Mouse (Mus musculus) heart, postnatal 25 days (tissue): Measurements from ENCODE around the gene Ifng. TPM values are rescaled to one million over a fixed set of nuclear protein-coding genes. Genes with fewer than 3 reads are reported as not detected.
"Not testable (repeated sequence)": the region's sequence is repeated elsewhere in the genome, so short reads cannot be mapped to it uniquely, and the experiment has no call there.

Experiments used
- DNase-seq: peaks from one replicate; pipeline ENCODE4 v3.0.0; 2022; ENCODE audit warnings: low spot score
- intact Hi-C: fragments of 180-260 bp; cut with DNase I; formaldehyde crosslinking; loops from one replicate; pipeline ENCODE4 v1.15.1; 2025
- total RNA-seq, 2 experiments: library from RNA; stranded (reverse); gene quantifications; 2 replicates each; pipeline ENCODE4 v1.2.3; 2021

The Ifng gene
- not detected for total RNA-seq

DNA sequence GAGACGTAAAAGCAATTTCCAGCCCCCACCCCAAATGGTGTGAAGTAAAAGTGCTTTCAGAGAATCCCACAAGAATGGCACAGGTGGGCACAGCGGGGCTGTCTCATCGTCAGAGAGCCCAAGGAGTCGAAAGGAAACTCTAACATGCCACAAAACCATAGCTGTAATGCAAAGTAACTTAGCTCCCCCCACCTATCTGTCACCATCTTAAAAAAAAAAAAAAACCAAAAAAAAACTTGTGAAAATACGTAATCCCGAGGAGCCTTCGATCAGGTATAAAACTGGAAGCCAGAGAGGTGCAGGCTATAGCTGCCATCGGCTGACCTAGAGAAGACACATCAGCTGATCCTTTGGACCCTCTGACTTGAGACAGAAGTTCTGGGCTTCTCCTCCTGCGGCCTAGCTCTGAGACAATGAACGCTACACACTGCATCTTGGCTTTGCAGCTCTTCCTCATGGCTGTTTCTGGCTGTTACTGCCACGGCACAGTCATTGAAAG, at the start of gene Ifng:
Gene Ifng (plus strand): TSS at position 305 of the 499 bp plus-strand sequence.
- intact Hi-C loops = loop anchor here (5.0 to 10.0 kb wide), 2 partner anchors 94 to 637 kb away; no protein-coding TSS in a partner anchor
- DNase-seq = no peak

DNA sequence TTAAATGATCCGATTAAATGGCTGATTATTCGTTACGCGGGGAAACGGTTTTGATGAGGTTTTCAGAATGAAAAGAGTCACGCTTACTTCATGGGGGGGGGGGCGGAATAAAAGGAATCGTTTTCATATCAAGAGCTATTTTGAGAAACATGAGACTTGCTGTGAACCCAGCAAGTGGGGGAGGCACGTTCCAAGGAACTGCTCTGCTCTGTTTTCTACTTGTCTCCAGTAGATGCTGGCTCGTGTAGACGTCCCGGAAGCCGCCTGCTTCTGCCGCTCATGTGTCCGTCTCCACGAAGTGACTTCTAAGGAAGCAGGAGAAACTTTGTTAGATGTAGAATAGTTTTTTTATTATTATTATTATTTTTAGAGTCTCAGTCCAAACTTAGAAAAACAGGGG, 40.9 kb upstream of the Ifng start:
- DNase-seq = no peak
- intact Hi-C loops = no loop called here

DNA sequence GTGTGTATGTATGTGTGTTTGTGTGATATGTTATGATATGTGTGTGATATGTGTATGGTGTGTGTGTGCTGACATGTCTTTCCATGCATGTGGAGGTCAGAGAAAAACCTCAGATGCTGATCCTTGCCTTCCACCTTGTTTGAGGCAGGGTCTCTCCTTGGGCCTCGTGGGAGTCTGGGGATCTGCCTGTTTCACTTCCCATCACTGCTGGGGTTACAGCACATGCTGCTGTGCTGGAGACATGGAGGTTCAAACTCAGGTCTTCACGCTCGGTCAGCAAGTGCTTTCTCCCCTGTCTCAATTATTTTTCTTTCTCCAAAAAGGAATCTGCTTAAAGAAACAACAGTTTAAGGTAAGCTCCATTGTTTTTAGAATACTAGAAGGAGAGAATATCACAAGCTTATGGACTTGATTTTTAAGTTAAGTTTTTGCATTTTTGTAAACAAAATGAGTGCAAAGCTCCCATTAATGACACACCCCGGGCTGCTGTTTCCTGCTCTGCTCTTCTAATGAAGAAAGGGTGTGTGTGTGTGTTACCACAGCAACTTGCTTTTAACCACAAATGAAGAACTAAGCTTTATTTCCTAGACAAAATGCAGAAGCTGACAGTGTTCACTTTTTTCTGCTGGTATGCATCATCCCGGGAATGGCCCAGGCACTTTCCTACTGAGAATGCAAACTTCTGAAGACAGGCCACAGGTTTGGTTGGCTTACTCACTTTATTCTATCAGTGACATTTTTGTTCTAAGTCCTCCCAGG, 34.2 kb upstream of the Ifng start:
- no peak for DNase-seq

DNA sequence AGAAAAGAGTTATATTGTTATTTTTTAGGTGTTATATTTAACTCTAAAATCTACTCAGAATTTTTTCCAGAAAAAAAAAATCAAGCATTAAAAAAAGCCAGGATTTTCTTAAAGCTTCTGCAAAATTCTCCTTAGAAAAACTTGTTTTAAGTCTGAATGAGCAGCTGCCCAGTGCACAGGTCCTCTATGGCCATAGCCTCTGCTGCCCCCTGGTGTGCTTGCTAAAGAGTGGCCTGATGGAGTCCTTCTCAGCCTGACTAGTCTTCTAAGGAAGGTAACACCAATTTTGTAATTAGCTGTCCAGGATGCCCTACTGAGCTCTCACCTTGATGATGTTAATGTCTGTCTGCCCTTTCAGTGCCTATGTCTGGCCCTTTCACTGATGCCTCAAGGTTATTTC, 29.5 kb upstream of the Ifng start:
- intact Hi-C loops = no loop called here
- no peak for DNase-seq

More for the DNA sequence above, 34.2 kb upstream of the Ifng start:
- intact Hi-C loops = no loop called here

DNA sequence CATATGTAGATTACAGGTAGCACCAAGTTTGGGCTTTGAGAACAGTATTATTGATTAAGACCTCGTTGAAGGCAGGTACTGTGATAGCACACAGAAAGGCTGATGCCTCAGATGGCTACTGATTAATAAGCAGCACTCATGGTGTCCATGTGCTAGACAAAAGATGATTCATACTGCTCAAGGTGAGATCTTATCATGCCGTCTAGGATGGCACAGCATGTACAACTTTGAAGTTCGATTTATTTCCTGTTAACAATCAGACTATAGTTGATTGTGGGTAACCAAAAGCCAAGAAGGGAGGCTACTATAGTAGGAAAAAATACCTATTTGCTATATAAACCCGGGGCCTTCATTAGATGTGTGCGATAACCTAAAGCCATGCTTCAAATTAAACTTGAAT, 28.1 kb upstream of the Ifng start:
- no peak for DNase-seq
- intact Hi-C loops = no loop called here

DNA sequence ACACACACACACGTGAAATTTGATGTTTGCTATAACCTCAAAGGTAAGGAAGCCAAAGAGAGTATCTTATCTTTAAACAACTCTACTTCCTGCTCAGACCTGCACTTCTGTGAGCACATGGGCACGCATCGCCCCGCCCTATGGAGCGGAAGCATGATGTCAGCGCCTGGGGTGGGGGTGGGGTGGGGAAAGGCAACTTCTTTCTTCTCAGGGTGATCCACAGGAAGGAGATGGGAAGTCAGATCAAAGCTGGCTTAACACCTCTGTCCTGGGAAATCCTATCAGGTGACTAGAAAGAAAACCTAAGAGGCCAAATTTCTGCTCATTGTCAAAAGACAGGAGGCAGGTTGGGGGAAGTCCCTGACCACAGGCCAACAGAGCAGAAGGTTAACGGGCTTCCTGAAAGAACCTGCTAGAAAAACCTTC, 21.8 kb upstream of the Ifng start:
- intact Hi-C loops = no loop called here
- DNase-seq = no peak

DNA sequence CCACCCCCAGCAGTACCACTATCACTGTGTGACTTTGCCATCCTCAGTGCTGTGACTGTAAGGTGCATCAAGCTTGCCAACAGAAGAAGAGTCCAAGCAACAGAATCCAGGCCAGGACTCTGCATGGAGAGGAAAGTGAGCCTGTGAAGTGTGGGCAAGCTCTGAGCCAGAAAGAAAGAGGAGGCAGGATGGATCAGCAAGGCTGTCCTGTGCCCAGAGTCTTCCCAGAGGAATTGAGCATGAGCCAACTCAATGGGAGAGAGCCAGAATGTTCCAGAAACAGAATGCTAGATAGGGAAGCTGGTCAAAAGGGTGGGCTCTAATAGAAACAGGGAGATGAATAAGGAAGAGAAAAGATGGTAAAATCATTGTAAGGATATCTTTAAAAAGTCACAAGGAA, 19.9 kb upstream of the Ifng start:
- no peak for DNase-seq
- intact Hi-C loops = no loop called here

DNA sequence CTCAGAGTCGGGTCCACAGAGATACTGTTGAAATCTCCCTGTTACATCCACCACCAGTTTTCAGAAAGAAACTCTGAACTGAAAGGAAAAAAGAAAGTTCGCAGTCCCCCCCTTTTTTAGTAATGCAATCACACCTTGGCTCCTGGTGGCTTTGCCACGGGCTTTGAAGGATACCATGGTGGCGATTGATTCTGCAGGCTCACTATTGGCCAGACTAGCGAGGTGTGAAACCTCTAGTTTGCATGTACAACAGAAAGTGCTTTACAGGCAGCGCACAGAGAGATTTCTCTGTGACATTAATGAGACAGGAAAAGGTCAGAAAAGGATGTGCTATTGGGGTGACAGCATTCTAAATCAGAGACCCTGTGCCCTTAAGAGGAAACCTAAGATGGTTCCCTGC, 5.3 kb upstream of the Ifng start:
- intact Hi-C loops = no loop called here
- DNase-seq = no peak

DNA sequence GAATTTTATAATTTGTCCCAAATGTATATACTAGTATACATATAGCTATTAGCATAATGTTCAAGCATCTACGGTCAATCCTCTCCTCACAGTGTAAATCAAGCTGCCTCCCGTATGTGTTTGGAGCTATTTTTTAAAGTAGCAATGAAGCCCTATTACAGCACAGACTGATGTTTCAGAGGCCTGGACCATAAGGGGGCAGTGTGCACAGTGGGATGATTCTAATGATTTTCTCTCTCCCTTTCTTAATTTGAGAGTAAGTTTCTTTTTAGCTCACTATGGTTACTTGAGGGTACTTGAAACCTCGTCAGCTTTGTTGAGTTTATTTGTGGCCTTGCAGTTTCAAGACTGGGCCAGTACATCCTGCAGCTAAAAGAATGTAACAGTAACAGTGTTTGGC, 1.1 kb downstream of the Ifng start:
- intact Hi-C loops = loop anchor here (5.0 to 10.0 kb wide), 2 partner anchors 93 to 635 kb away; no protein-coding TSS in a partner anchor
- no peak for DNase-seq

DNA sequence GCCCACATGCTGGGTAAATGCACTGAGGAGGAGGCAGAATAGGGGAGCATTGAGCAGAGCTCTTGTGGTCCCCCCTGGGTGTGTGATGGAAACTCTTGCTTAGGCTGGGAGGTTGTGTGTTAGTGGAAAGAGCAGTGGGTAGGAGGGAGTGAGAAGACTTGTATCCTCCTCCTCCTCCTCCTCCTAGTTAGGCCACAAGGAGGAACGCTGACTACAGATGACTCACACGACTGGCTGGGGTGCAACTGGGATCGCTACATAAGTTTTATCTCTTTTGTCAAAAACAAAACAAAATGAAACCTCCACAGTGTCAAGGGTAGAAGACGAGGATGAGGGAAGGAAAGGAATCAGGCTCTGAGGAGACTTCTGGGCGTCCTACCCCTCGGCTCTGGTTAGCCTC, 2.2 kb downstream of the Ifng start:
- intact Hi-C loops = loop anchor here (5.0 to 10.0 kb wide), 2 partner anchors 92 to 634 kb away; no protein-coding TSS in a partner anchor
- no peak for DNase-seq

DNA sequence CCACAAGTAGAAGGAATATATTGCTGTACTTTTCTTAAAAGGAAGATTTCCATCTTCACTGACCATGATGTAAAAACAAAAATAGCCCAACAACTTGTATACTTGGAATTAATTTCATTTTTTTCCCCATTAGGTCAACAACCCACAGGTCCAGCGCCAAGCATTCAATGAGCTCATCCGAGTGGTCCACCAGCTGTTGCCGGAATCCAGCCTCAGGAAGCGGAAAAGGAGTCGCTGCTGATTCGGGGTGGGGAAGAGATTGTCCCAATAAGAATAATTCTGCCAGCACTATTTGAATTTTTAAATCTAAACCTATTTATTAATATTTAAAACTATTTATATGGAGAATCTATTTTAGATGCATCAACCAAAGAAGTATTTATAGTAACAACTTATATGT, 4.2 kb downstream of the Ifng start:
- no peak for DNase-seq
- intact Hi-C loops = loop anchor here (10.0 kb wide), 1 partner anchor 90 kb away; no protein-coding TSS in a partner anchor

DNA sequence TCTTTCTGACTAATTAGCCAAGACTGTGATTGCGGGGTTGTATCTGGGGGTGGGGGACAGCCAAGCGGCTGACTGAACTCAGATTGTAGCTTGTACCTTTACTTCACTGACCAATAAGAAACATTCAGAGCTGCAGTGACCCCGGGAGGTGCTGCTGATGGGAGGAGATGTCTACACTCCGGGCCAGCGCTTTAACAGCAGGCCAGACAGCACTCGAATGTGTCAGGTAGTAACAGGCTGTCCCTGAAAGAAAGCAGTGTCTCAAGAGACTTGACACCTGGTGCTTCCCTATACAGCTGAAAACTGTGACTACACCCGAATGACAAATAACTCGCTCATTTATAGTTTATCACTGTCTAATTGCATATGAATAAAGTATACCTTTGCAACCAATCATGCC, 4.7 kb downstream of the Ifng start:
- no peak for DNase-seq
- intact Hi-C loops = loop anchor here (10.0 kb wide), 1 partner anchor 89 kb away; no protein-coding TSS in a partner anchor

DNA sequence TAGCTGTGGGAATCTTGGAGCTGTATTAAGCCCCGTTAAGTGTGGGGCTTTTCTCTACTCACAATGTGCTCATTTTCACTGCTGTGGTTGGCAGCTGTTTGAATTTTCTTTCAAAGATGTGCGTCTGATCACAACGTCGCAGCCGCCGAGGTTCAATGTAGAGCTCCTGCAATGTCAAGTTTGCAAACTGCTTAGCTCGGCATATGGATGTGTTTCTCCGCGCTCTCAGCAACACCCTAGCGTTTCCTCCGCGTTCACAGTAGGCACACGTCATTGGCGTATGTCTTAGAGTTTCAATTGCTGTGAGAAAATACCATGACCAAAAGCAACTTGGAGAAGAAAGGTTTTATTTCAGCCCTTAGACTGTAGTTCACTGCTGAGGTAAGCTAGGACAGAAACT, 5.1 kb downstream of the Ifng start:
- intact Hi-C loops = loop anchor here (10.0 kb wide), 1 partner anchor 89 kb away; no protein-coding TSS in a partner anchor
- DNase-seq = no peak

DNA sequence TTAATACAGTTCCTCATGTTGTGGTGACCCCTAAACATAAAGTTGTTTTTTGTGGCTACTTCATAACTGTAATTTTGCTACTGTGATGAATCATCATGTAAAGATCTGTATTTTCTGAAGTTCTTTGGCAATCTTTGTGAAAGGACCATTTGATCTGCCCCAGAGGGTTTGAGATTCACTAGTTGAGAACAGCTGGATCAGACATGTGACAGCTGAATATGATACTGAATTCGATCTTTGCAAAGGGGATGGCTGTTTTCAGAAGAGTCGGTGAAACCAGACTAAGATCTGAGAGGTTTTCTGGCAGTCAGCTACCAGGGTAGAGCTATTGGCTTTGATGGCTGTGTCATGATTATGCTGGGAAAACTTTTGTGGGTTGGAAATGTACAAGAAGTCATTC, 10.9 kb downstream of the Ifng start:
- no peak for DNase-seq
- intact Hi-C loops = no loop called here

DNA sequence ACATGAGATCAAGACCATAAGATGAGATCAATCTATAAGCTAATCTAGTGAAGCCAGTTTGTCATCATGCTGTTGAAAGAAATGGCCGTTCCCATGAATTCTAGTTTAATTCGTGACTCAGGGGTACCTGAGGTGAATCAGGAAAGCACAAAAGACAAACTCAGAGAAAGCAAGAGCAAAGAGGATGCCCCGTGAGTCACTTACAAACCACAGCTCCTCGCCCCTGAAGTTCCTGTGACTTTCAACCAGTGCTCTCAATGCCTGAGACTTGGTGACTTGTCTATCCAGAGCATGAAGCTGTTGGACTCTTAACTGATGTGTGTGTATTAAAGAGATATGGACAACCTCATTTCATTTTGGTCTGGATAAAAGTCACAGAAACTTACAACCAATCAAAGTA, 17.9 kb downstream of the Ifng start:
- intact Hi-C loops = no loop called here
- DNase-seq = no peak

DNA sequence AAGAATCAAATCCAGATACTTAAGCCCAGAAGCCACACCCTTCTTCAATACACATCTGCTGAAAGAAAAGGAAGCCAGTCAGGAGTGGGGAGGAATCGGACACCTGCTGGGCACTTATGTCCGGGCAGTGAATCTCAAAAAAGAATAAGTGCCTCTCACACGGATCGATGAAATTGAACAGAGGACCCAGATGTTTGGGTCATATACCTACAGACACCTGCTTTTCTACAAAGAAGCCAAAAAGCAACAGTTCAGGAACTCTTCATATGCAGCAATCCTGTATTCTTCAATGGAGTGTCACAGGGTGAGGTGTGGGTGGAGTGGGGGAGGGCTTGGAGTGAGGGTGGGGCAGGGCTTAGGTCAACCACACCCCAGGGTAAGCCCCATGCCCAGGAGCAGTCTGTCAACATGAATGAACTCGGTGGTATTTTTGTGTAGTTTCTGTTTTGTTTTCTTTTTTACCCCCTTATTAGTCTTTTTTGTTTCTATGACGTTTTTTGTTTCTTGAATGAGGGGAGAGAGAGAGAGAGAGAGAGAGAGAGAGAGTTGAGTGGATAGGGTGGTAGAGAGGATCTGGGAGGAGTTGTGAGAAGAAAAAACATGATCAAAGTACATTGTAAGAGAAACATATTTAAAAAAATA, 20.4 kb downstream of the Ifng start:
- intact Hi-C loops = no loop called here
- DNase-seq = no peak

DNA sequence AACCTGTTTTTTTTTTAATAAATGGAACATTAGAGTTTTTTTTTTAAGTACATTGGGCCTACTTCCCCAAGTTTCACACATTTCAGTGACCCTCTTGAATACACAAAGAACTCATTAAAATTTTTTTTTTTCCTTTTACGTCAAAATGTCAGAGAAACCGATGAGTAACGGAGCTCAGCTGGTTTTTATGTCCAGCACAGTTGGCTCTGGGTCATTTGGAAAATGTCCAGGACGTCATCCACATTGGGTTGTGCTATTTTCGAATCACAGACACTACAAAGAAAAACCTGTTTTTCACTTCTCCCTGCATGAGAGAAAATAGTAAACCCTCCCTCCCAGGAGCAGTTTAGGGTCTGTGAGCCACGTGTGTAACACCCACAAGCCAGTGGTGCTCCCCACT, 25.6 kb downstream of the Ifng start:
- DNase-seq = no peak
- intact Hi-C loops = no loop called here

DNA sequence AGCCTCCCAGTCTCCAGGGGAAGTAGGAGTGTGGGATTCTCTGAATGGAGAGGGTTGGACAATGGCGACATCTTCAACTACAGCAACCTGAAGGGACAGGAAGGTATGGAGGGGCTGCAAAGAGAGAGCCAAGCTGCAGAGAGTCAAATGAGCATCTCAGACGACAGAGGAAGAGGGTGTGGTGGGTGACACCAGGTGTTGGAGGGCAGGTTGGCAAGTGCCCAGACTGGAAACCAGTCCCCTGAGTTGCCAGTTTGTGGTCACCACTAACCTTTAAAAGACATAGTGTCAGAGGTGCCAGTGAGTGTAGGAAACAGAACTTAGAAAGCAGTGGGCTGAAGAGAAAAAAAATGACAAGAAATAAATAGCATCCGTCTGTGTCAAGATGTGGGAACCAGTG, 28.2 kb downstream of the Ifng start:
- no peak for DNase-seq
- intact Hi-C loops = no loop called here

DNA sequence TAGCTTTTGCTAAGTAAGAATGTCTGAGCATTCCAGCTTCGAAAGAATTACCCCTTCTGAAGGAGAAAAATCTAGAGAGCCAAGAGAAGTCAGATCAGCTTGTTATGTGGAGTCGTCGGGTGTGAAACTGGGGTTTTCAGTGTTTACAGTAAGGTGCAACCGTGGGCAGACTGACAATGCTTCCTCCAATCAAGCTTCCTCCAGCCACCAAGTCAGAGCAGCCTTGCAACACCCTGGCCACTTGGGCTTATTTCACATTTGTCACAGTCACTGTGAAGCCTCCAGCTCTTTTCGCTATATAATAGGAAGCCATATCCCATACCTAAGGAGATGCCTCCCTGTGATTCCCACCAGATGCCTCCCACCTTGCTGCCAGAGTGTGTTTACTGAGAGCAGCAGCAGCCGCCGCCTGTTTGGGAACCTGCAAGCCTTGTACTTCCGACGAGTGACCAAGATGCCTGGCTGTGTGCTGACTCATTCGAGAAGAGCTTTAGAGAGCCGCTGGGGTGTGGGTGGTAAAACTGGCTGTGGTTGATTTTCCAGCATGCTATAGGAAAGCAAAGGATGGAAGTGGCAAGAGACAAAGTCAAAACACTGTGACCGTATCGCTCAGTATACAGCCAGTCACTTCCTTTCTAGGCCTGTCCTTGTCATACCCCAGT, 29.6 kb downstream of the Ifng start:
- intact Hi-C loops = no loop called here
- no peak for DNase-seq

DNA sequence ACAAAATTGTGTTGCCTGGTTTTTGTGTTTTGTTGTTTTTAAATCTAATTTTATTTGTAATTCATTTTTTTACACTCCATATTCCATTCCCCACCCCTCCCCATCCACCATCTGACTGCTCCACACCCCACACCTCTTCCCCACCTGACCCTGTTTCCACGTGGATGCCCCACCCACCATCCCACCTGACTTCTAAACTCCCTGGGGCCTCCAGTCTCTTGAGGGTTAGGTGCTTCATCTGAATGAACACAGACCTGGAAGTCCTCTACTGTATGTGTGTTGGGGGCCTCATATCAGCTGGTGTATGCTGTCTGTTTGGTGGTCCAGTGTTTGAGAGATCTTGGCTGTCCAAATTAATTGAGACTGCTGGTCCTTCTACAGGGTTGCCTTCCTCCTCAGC, 32.0 kb downstream of the Ifng start:
- DNase-seq, intact Hi-C loops: not testable (repeated sequence)

DNA sequence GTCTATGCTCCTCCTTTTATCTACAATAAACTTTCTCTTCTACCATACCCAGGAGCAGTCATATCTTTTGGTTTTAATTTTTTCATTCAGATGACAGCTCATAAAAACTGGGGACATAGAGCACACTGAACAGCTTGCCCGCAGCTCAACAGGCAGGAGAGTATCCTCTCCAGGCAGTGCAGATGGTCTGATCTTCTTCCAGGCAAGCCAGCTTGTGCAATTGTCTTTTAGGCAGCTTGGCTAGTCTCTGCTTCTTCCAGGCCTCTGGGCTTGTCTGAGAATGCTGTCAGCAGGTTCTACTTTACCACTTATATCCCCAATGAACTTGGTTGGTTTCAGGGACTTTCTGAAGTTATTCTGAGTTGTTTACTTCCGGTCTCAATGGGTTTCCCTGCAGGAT, 35.9 kb downstream of the Ifng start:
- intact Hi-C loops = no loop called here

More for the DNA sequence above, 35.9 kb downstream of the Ifng start:
- no peak for DNase-seq
